Mouse (Mus musculus): ENCODE measurements around the gene Baiap2l1.
"Not testable (repeated sequence)": the region's sequence is repeated elsewhere in the genome, so short reads cannot be mapped to it uniquely, and the experiment has no call there.

Gene Baiap2l1

GRCm38 (mm10) chr5:144344592-144344991 is 13.3 kb downstream of the Baiap2l1 start:
- peak; percentile 11 for DNase-seq

DNA sequence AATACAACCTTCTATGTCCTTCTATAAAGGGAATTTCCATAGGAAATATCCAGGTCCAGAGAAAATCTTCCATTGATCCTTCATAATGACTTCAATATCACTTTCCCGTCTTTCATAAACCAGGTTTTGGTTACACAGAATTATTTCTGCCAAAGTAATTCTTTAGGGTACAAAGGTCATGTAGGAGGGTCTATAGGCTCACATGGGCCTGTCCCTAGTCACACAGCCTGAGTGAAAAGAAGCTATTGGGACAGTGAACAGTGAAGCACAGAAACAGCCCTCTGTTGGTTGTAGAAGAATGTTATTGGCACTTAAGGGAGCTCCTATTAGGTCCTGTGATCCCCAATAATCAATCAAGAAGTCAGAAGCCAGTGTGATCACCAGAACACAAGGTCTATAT is 16.8 kb downstream of the Baiap2l1 start:
- no peak for DNase-seq

- DNase-seq: no peak
Observed at GRCm38 (mm10) chr5:144338787-144339186, 19.1 kb downstream of the Baiap2l1 start.

DNA sequence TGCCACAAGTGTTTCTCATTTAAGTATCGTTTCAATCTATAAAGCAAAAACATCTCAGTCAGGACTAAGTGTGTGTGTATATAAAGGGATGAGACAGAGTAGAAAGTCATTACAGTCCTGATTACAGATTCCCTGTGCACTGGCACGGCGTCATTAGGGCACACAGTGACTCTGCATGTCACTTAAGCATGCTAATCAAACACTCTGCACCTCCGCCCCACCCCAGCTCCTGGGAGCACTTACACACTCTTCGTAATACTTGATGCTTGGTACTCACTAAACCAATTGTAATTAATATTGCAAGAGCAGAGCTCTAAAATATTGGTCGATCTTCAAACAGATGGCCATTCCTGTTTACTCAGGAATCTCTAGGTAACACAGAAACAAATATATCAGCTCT is 22.6 kb downstream of the Baiap2l1 start:
- DNase-seq: not testable (repeated sequence)

- DNase-seq: no peak
Observed at GRCm38 (mm10) chr5:144334010-144334409, 23.9 kb downstream of the Baiap2l1 start.

DNA sequence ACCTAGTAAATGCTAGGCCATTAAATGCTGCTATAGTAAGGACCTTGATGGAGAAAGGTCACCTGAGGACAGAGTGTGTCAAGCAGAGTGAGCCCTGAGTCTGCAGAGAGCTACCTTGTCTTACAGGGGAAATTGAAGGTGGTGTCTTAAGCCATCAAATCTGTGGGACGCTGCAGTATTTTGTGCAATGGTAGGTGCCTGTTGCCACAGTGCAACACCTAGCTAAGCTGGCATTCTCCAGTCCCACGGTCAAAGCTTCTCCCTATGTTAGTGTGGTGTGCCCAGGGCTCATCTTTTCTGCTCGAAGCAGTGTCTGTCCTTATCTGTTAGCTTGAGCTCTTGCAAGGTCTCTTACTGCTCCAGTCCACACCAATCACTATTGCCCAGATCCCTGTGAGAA is 35.2 kb downstream of the Baiap2l1 start:
- DNase-seq: no peak

DNA sequence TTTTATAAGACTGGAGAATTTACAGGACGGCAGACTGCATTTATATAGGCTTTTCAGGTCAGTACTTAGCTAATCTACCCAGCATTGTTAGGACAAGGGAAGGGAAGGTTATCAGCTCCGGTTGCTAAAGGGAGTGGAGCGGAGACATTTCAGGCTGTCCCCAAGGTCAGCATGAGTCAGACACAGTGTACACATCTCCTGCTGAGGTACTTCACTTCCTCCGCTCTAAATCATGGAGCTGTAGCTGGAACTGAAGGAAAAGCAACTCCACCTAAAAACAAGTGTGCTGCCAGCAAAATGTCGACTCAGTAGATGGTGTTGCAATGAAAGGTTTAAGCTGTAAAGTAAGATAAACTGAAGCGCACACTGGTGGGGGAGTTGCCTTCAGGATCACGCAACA is 36.2 kb downstream of the Baiap2l1 start:
- no peak for DNase-seq

DNA sequence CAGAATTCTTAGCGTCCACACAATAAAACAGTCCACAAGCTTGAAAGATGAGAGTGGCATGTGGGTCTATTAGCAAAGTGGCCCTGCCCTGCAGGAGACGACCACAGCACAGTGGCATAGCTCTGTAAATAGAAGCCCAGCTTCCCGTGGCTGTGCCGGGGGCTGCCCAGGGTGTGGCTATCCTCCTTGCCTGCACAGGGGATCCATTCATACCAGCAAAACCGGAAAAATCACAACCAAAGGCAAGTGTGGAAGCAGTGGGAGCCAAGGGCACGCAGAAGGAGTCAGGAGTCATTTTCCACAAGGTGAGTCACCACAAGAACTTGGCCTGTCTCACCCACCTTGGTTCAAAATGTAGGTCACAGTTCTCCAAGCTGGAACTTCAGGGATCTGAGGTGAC is 39.6 kb downstream of the Baiap2l1 start:
- DNase-seq: no peak

- DNase-seq: no peak
Observed at GRCm38 (mm10) chr5:144317426-144317825, 40.5 kb downstream of the Baiap2l1 start.

- DNase-seq: no peak
Observed at GRCm38 (mm10) chr5:144316442-144316841, 41.5 kb downstream of the Baiap2l1 start.

DNA sequence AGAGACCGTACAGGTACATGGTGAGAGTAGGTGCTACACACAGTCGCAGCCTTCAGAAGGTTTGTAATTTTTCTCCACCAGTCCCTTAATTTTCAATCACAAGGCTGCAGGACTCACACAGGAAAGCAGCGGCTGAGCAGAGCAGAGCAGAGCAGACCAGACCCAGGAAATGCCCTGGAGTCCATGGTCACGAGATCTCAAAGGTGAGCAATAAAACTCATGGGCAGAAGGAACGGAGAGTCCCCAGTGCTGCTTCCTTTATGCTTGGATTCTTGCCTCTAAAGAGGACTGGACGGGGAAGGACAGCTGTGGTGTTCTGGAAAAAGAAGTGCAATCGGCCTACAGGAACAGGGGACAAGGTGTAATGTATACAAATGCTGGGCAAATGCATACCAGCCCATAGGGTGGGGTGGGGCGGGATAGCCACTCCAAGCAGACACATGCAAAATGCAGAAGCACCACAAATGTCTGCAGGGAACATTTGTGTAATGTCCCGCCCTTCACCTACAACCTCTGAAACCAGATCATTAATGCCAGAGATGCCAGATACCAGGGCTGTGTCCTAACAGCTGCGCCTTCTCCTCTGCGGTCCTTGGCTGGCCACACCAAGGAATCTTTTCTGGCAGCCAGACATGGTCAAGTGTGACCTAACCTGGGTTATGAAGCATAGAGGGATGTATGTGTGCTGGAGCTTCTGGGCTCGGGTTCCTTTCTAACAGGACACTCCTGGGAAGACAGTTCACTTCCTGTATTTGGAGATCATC is 43.0 kb downstream of the Baiap2l1 start:
- DNase-seq: no peak

GRCm38 (mm10) chr5:144313335-144313734 is 44.6 kb downstream of the Baiap2l1 start:
- no peak for DNase-seq

- DNase-seq: no peak
Observed at GRCm38 (mm10) chr5:144312183-144312582, 45.7 kb downstream of the Baiap2l1 start.

DNA sequence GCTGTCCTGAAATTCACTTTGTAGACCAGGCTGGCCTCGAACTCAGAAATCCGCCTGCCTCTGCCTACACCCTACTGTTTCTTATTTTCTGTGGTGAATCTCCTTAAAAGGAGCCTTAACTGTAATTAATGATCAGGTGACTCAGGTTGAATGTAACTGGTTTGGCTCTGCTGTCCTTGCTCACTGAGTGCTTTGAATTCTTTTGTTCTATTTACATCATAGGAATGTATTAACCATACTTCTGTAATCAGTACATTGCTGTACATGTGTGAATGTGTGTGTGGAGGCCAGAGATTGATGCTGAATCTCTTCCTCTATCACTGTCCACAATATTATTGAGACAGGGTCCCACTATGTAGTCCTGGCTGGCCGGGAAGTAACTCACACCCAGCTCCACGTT is 49.0 kb downstream of the Baiap2l1 start:
- DNase-seq: no peak

DNA sequence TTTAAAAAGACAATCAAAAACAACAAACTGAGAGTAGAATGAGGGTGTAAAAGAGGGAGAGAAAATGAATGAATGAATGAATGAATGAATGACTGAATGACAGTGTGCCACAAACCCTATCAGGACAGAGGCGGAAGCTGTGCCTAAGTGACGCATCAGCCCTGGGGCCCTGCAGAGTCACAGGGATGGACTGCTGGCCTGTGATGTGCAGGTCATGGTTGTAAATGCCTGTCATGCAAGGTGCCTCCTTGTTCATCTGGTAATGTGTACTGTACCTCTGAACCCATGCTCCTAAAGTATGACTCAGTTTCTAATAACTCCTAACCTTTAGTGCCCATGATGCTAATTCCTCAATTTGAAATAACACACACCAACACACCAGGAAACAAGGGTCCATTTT is 54.8 kb downstream of the Baiap2l1 start:
- no peak for DNase-seq

- DNase-seq: no peak
Observed at GRCm38 (mm10) chr5:144296090-144296604, 61.8 kb downstream of the Baiap2l1 start.

GRCm38 (mm10) chr5:144295357-144295756 is 62.6 kb downstream of the Baiap2l1 start:
- no peak for DNase-seq

DNA sequence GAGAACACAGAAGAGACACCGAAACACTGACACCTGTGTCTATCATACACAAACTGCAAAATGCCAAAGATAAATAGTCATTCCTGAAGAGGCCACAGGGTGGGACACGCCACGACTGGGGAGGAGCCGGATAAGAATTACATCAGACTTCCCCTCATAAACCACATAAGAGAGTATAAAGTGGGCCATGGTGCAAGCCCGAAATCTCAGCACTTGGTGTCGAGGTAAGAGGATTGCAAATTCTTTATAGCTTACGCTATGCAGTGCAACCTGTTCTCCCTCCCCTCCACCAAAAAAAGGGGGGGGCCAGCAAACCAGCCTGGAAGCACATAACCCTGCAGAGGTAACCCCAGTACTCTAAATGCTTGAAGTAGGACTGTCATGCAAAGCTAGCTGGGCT is 63.0 kb downstream of the Baiap2l1 start:
- DNase-seq: no peak

GRCm38 (mm10) chr5:144289769-144290440 is 68.0 kb downstream of the Baiap2l1 start:
- no peak for DNase-seq

GRCm38 (mm10) chr5:144288391-144288790 is 69.5 kb downstream of the Baiap2l1 start:
- no peak for DNase-seq

GRCm38 (mm10) chr5:144287267-144287820 is 70.6 kb downstream of the Baiap2l1 start:
- DNase-seq: no peak

DNA sequence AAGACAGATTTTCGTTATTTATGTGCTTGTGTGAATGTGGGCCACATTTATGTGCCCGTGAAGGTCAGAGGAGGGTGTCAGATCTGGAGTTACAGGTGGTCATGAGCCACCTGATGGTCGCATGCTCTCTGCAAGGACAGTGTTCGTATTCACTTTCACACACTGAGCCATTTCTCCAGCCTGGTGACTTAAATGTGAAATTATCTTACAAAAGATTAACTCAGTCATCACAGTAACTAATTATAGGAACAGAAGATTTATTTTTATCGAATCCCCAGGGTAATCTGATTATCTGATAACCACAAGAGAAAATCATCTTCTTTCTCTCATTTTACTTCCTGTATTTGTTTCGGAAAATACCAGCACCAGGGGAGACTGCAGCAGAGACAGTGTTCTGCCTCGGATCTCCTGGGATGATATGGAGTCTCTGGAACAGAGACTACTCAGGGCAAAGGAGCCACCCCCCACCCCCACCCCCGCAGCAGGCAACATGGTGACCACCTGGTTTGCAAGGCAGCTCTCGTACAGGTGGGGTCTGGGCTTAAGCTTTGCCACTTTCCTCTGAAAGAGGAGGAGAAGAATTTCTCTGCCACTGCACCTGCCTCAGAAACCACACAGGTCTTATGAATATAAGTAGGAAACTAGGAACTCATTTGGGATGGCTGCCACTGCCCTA is 71.2 kb downstream of the Baiap2l1 start:
- no peak for DNase-seq

DNA sequence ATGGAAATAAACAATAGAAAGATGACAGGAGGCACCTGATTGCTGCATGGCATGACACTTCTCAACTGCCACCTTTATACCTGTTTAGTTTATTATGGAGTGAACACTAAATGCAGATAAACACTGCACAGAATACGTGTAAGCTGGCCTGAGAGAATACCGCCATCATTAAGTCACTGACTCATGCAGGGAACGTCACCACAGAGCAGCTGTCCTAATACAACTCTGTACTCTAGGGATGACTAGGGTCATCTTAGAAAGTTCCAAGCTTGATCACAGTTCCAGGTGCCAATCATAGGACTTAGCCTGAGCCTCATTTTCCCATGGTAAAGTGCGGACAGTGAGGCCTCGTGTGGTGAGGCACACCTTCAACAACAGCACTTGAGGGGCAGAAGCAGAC is 73.3 kb downstream of the Baiap2l1 start:
- no peak for DNase-seq
